Mouse (Mus musculus): ENCODE results near the gene Scamp5. TPM values are rescaled to one million over a fixed set of nuclear protein-coding genes. Genes with fewer than 3 reads are reported as not detected.

Gene Scamp5
- polyA plus RNA-seq (2016; fragmentation: Nextera tagmentation; extraction: Ambion mirVana), result 11.3 and 11.4 TPM in 2 replicates

DNA sequence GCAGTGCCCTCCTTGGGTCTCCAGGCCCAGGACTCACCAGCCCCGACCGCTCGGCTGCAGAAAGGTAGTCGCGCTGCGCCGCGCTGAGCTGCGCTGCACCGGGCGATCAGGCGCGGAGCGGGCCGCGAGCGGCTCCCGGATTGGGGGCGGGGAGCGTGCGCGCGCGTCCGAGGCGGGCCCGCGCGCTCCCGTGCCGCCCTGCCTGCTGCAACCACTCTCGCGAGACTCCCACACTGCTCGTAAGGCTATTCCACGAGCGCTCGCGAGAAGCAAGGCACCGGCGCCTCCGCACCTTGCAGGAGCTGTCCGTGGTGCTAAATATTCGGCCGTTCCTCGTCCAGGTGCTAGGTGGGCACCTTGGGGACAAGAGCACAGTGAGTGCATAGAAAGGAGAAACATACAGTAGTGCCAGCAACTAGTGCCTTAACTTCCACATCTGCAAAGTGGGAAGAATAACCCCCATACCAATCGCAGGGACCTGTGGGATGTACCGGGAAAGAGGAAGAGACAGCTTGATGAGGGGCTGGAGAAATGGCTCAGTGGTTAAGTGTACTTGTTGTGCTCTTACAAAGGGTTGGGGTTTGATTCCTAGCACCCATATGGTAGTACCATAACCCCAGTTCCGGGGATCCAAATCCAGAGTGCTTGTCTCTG lies at the start of gene Scamp5:
Gene Scamp5 (minus strand): TSS at position 165 of the 654 bp plus-strand sequence.
- Histone ChIP-seq H3K9me3 (no peaks in the 10 kb centered on the region), H3K27ac (peak within 1 kb of the TSS; percentile 86), H3K36me3 (no peaks in the 10 kb centered on the region), H3K4me3 (peak within 1 kb of the TSS; percentile 83), H3K4me1 (peaks cover 20% of the 10 kb centered on the region), H3K27me3 (ENCODE audit: insufficient read depth, poor library complexity, severe bottlenecking) (peaks cover 9% of the 10 kb centered on the region; the same call in 1 of the 2 replicates)
- WGBS, result 2% methylated on average over 48 of the region's 48 CpGs
- DNase-seq (ENCODE audit: low spot score), result peak; percentile 91

- no peaks in the 10 kb centered on the region for H3K9me3 ChIP-seq
- no peaks in the 10 kb centered on the region for H3K27me3 ChIP-seq (ENCODE audit: insufficient read depth, poor library complexity, severe bottlenecking)
- DNase-seq (ENCODE audit: low spot score), result no peak
- H3K36me3 ChIP-seq, result no peaks in the 10 kb centered on the region
- no peak overlapping the region for H3K4me3 ChIP-seq
- H3K4me1 ChIP-seq, result 0 out of 2 replicates have a peak, but pooled peaks cover 3% of the 10 kb centered on the region
- no peak overlapping the region for H3K27ac ChIP-seq
- 6% methylated on average over 3 of the region's 3 CpGs for WGBS
Observed at GRCm38 (mm10) chr9:57517113-57517512, 49.3 kb upstream of the Scamp5 start.

GRCm38 (mm10) chr9:57510577-57510976 lies 42.7 kb upstream of the Scamp5 start:
- no peak for DNase-seq (ENCODE audit: low spot score)
- H3K36me3 ChIP-seq, result no peaks in the 10 kb centered on the region
- WGBS, result 75% methylated on average over 2 of the region's 2 CpGs

GRCm38 (mm10) chr9:57505700-57506099 lies 37.8 kb upstream of the Scamp5 start:
- H3K9me3 ChIP-seq, result no peaks in the 10 kb centered on the region
- WGBS, result 3% methylated on average over 8 of the region's 8 CpGs
- peaks cover 57% of the 10 kb centered on the region for H3K27me3 ChIP-seq (ENCODE audit: insufficient read depth, poor library complexity, severe bottlenecking)
- peak; percentile 97 for DNase-seq (ENCODE audit: low spot score)
- H3K27ac ChIP-seq, result peak overlapping the region; percentile 85
- peaks cover 53% of the 10 kb centered on the region for H3K4me1 ChIP-seq
- no peaks in the 10 kb centered on the region for H3K36me3 ChIP-seq
- peak overlapping the region; percentile 64 for H3K4me3 ChIP-seq

More at GRCm38 (mm10) chr9:57510577-57510976, 42.7 kb upstream of the Scamp5 start:
- Histone ChIP-seq H3K9me3 (no peaks in the 10 kb centered on the region), H3K27me3 (ENCODE audit: insufficient read depth, poor library complexity, severe bottlenecking) (peaks cover 9% of the 10 kb centered on the region), H3K27ac (no peak overlapping the region), H3K4me1 (peaks cover 9% of the 10 kb centered on the region), H3K4me3 (no peak overlapping the region)

GRCm38 (mm10) chr9:57504891-57505290 lies 37.0 kb upstream of the Scamp5 start:
- no peak for DNase-seq (ENCODE audit: low spot score)
- WGBS, result 39% methylated on average over 10 of the region's 10 CpGs
- Histone ChIP-seq H3K4me1 (peaks cover 53% of the 10 kb centered on the region), H3K4me3 (peak overlapping the region; percentile 64), H3K27ac (peak overlapping the region; percentile 85), H3K36me3 (no peaks in the 10 kb centered on the region), H3K9me3 (no peaks in the 10 kb centered on the region), H3K27me3 (ENCODE audit: insufficient read depth, poor library complexity, severe bottlenecking) (peaks cover 66% of the 10 kb centered on the region)

GRCm38 (mm10) chr9:57504381-57504700 lies 36.5 kb upstream of the Scamp5 start:
- Histone ChIP-seq H3K4me1 (peaks cover 53% of the 10 kb centered on the region), H3K27ac (peak overlapping the region; percentile 85)

DNA sequence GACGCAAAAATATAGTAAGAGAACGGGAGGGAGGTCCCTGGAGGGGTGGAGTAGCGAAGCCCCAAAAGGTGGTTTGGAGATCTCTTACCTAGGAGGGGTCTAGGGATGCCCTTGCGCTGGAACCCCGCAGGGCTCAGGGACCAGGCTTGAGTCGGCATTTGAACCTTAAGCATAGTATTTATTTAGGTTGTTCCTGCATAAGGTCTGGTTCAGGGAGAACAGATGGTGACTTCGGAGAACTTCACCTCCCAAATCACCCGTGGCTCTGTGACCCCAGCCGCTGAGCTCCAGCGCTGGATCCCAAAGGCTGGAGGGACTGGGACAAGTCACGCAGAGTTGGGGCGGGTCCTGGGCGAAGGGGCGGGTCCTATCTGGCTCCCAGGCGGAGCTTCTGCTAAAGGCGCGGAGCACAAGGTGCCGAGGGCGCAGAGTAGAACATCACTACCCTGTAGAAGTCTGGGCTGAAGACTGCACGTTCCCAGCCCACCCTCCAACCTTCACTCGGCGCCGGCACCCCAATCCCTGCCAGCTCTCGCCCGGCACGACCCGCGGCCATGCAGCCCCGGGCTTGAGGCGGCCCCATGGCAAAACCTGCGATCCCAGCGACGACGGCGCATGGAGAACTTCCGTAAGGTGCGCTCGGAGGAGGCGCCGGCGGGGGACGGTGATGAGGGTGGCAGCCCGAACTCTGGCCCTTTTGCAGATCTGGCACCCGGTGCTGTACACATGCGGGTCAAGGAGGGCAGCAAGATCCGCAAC lies 35.9 kb upstream of the Scamp5 start, which contains the start of gene Rpp25:
Gene Rpp25 (plus strand): TSS at position 405 of the 759 bp plus-strand sequence.
- H3K27ac ChIP-seq, result peak within 1 kb of the TSS; percentile 85
- 2% methylated on average over 45 of the region's 46 CpGs for WGBS

More at GRCm38 (mm10) chr9:57504381-57504700, 36.5 kb upstream of the Scamp5 start:
- H3K27me3 ChIP-seq (ENCODE audit: insufficient read depth, poor library complexity, severe bottlenecking), result peaks cover 71% of the 10 kb centered on the region
- under 1% methylated on average over 34 of the region's 34 CpGs for WGBS
- no peaks in the 10 kb centered on the region for H3K36me3 ChIP-seq
- peak overlapping the region; percentile 64 for H3K4me3 ChIP-seq
- DNase-seq (ENCODE audit: low spot score), result no peak
- no peaks in the 10 kb centered on the region for H3K9me3 ChIP-seq

GRCm38 (mm10) chr9:57502911-57503621 lies 35.2 kb upstream of the Scamp5 start:
- Histone ChIP-seq H3K4me1 (peaks cover 53% of the 10 kb centered on the region), H3K4me3 (peak overlapping the region; percentile 64), H3K36me3 (no peaks in the 10 kb centered on the region), H3K27ac (peak overlapping the region; percentile 85; the same call in 1 of the 2 replicates), H3K9me3 (no peaks in the 10 kb centered on the region), H3K27me3 (ENCODE audit: insufficient read depth, poor library complexity, severe bottlenecking) (peaks cover 84% of the 10 kb centered on the region)
- no peak for DNase-seq (ENCODE audit: low spot score)
- WGBS, result 3% methylated on average over 23 of the region's 23 CpGs

More for the DNA sequence above, 35.9 kb upstream of the Scamp5 start, which contains the start of gene Rpp25:
- Histone ChIP-seq H3K36me3 (no peaks in the 10 kb centered on the region), H3K9me3 (no peaks in the 10 kb centered on the region), H3K27me3 (ENCODE audit: insufficient read depth, poor library complexity, severe bottlenecking) (peaks cover 76% of the 10 kb centered on the region), H3K4me3 (peak within 1 kb of the TSS; percentile 64), H3K4me1 (peaks cover 53% of the 10 kb centered on the region)
- DNase-seq (ENCODE audit: low spot score), result peak; percentile 85

DNA sequence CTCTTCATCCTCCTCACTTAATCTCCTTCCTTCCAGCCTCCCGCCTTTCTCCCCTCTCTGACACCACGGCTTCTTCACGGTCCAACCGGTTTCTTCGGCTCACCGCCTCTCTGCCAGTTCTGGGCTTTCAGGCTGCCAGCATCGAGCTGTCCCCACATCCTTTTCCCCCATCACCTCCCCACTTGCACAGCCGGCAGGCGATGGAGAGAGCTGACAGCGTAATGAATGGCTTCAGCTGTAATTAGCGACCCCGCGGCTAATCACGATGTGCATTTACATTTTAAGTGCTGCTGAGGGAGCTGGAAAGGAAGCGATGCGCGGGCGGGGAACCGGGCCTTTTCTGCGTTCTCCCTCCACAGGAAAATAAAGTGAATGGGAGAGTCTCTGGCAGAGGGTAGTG lies 34.0 kb upstream of the Scamp5 start:
- DNase-seq (ENCODE audit: low spot score), result no peak
- peaks cover 53% of the 10 kb centered on the region for H3K4me1 ChIP-seq
- peak overlapping the region; percentile 43 for H3K4me3 ChIP-seq
- 4% methylated on average over 20 of the region's 20 CpGs for WGBS
- H3K27ac ChIP-seq, result no peak overlapping the region
- H3K36me3 ChIP-seq, result no peaks in the 10 kb centered on the region
- H3K9me3 ChIP-seq, result no peaks in the 10 kb centered on the region
- peaks cover 93% of the 10 kb centered on the region for H3K27me3 ChIP-seq (ENCODE audit: insufficient read depth, poor library complexity, severe bottlenecking)

DNA sequence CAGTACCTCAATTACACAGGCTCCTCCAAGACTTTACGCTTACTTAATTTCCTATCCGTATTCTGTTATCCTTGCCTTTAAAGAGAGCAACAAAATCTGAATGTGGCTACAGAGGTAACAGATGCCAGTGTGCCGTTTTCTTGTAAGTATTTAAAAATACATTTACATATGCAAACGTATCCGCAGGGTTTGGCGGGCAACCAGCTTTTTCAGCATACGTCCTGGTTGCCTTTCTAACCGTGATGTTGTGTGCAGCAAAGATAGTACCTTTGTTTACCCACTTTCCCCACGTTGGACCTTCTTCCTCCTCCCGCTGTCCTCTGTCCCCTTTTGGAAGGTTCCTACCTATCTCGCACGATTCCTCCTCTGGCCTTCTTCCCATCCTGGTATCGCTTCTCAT lies 33.6 kb upstream of the Scamp5 start:
- peak overlapping the region; percentile 43 for H3K4me3 ChIP-seq
- H3K36me3 ChIP-seq, result no peaks in the 10 kb centered on the region
- H3K4me1 ChIP-seq, result peaks cover 53% of the 10 kb centered on the region
- 14% methylated on average over 13 of the region's 13 CpGs for WGBS
- peaks cover 93% of the 10 kb centered on the region for H3K27me3 ChIP-seq (ENCODE audit: insufficient read depth, poor library complexity, severe bottlenecking)
- H3K9me3 ChIP-seq, result no peaks in the 10 kb centered on the region
- no peak overlapping the region for H3K27ac ChIP-seq
- no peak for DNase-seq (ENCODE audit: low spot score)

DNA sequence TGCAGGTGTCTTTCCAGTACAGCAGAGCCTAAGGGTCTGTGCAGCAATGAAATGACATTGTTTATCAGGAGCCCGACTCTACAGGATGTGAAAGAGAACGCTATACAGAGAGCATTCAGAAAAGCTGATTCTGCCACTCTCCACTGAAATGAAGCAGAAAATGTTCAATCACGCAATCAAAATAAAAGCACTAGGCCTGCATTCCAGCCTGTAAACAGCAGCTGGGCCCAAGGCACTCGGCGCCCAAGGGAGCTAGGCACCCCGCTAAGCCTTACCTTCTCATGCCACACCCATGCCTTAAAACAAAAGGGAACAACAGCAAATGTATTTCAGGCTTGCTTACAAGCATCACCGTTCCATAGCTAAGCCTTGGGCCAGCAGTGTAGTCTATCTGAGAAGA lies 30.7 kb upstream of the Scamp5 start:
- Histone ChIP-seq H3K4me3 (no peak overlapping the region), H3K27ac (no peak overlapping the region), H3K27me3 (ENCODE audit: insufficient read depth, poor library complexity, severe bottlenecking) (peaks cover 64% of the 10 kb centered on the region), H3K36me3 (no peaks in the 10 kb centered on the region), H3K9me3 (no peaks in the 10 kb centered on the region), H3K4me1 (peaks cover 24% of the 10 kb centered on the region)
- WGBS, result 55% methylated on average over 7 of the region's 7 CpGs
- DNase-seq (ENCODE audit: low spot score), result no peak

GRCm38 (mm10) chr9:57497236-57497635 lies 29.4 kb upstream of the Scamp5 start:
- peaks cover 11% of the 10 kb centered on the region for H3K4me1 ChIP-seq
- H3K27ac ChIP-seq, result no peak overlapping the region
- no peak overlapping the region for H3K4me3 ChIP-seq
- no peaks in the 10 kb centered on the region for H3K36me3 ChIP-seq
- H3K9me3 ChIP-seq, result no peaks in the 10 kb centered on the region
- 77% methylated on average over 5 of the region's 5 CpGs for WGBS
- peaks cover 51% of the 10 kb centered on the region for H3K27me3 ChIP-seq (ENCODE audit: insufficient read depth, poor library complexity, severe bottlenecking)
- DNase-seq (ENCODE audit: low spot score), result no peak

DNA sequence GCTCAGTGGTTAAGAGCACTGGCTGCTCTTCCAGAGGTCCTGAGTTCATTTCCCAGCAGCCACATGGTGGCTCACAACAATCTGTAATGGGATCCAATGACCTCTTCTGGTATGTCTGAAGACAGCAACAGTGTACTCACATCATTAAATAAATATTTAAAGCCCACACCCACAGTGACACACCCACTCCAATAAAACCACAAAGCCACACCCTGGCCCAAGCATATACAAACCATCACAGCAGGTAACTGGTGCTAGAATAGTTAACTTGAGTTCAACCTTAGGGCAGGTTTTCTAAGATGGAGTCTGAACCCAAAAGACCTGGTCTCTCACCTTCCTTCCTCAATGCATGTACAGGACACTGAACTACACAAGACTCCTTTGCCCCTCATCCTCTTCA lies 27.1 kb upstream of the Scamp5 start:
- DNase-seq (ENCODE audit: low spot score), result no peak
- H3K36me3 ChIP-seq, result no peaks in the 10 kb centered on the region

More for the DNA sequence above, 27.1 kb upstream of the Scamp5 start:
- Histone ChIP-seq H3K4me3 (no peak overlapping the region), H3K4me1 (no peaks in the 10 kb centered on the region), H3K27ac (no peak overlapping the region), H3K9me3 (no peaks in the 10 kb centered on the region), H3K27me3 (ENCODE audit: insufficient read depth, poor library complexity, severe bottlenecking) (peaks cover 28% of the 10 kb centered on the region)

Measured in heart, embryonic 10.5 days (tissue).